Mouse (Mus musculus) right cerebral cortex, postnatal 10 days (tissue): ENCODE data around the gene Trp53.

ENCODE experiments used
- DNase-seq, 2 experiments: peaks; one replicate each; pipeline ENCODE4 v3.0.0; 2021; ENCODE audit warnings: low spot score in 2 of 2

The Trp53 gene

DNA sequence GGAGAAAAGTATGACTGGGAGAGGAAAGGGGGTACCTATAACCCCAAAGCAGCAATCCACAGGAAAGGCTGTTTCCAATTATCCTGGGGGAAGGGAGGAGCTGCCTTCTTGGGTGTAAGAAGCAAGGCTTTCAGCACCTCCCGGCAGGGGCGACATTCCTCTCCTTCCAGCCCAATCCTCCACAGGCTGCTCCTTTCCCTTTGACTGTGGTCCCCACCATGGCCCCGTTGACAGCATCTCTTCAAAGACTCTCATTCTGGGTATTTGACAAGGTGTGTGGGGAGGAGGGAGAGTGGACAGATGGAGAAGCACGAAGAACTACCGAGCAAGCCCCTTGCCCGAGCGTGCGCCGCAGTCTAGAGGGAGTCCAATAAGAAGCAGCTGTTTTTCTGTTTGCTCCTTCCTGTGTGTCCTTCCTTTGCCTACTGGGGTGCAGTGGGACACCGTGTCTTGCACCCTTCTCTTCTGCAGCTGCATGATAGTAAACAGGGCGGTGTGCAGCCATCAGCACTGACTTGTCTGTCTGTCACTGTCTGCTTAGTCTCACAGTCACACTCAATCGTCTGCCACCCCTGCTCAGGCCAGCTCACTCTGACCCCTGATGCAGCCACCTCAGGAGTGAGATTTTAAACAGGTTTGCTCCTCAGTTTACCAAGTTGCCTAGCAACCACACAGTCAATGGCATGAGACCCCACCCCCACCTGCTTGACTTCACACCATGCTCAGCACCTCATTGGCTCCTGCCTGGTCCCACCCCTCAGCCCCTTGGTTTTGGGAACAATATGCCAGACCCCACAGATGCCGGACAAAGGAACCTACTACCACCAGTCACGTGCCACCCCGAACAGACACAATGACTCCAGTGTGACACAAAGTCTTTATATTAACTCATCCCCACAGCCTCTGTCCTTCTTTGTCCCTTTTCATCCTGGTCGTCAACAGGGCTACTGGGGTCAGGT lies 19.0 kb upstream of the Trp53 start:
- no peak for DNase-seq

- no peak for DNase-seq
Observed at GRCm38 (mm10) chr11:69563373-69563772, 16.8 kb upstream of the Trp53 start.

- DNase-seq = no peak
Observed at GRCm38 (mm10) chr11:69564391-69564790, 15.8 kb upstream of the Trp53 start.

- DNase-seq = no peak
Observed at GRCm38 (mm10) chr11:69565131-69565530, 15.0 kb upstream of the Trp53 start.

DNA sequence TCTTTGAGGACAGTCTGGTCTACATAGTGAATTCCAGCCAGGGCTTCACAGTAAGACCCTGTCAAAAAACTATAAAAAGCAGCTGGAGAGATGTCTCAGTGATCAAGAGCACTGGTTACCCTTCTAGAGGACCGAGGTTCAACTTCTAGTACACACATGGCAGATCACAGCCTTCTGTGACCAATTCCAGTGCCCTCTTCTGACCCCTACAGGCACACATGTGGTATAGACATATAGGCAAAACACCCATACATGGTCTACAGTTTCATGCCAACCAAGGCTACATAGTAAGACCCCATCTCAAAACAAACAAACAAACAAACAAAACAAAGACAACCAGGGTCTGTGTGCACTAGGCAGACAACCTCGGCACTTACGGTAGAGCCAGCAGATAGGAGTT lies 4.9 kb upstream of the Trp53 start:
- DNase-seq = no peak

GRCm38 (mm10) chr11:69576307-69576706 lies 3.9 kb upstream of the Trp53 start:
- DNase-seq = no peak

- DNase-seq = no peak
Observed at GRCm38 (mm10) chr11:69578301-69578700, 1.9 kb upstream of the Trp53 start.

GRCm38 (mm10) chr11:69579128-69580017 lies 786 bp upstream of the Trp53 start:
- DNase-seq = peak; percentile 98

DNA sequence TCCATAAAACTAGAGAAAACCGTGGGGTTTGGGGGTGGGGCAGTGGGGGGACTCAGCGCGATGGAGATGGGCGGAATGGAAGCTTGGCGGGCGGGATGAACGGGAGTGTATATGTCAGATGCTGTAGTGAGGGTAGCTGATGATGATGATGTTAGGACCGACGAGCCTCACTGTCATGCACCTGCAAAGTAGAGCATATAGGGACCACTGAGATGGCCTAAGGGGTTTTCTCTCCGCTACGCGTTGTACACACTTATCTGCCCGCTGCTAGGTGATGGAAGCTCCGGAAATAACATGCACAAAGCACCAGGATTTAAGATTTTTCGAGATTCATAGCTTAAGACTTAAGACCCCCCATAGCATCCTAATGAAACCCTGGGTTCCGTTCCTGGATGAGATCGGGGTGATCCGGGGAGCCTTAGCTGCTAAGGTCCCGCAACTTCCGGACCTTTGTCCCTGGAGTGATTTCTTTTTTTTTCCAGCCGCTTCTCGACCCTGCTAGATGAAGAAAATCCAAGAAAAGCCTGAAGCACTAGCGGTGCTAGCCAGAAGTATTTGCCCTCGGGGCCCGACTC lies 500 bp downstream of the Trp53 start:
- no peak for DNase-seq

- DNase-seq = peak; percentile 94
Observed at GRCm38 (mm10) chr11:69581147-69581688, 1.1 kb downstream of the Trp53 start.

GRCm38 (mm10) chr11:69581814-69582213 lies 1.7 kb downstream of the Trp53 start:
- DNase-seq = no peak

- DNase-seq = no peak
Observed at GRCm38 (mm10) chr11:69582230-69582805, 2.2 kb downstream of the Trp53 start.

DNA sequence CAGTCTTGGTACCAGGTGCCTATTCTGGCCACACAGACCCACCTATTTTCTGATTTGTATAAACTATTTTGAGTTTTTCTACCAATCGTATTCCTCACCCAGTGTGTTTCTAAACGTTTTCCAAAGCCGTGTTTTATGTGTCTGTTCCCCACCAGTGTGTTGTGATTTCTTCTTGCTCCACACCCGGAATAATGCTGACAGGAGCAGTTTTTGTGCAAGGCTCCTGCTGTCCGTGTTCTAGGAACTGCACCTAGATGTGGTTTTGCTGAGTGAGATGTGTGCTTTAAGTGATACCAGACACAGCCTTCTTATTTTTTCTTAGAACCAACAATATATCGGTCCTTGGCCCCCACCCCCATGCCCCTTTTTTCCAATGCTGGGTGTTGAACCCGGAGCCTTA lies 3.8 kb downstream of the Trp53 start:
- no peak for DNase-seq

GRCm38 (mm10) chr11:69584937-69585336 lies 4.8 kb downstream of the Trp53 start:
- no peak for DNase-seq

DNA sequence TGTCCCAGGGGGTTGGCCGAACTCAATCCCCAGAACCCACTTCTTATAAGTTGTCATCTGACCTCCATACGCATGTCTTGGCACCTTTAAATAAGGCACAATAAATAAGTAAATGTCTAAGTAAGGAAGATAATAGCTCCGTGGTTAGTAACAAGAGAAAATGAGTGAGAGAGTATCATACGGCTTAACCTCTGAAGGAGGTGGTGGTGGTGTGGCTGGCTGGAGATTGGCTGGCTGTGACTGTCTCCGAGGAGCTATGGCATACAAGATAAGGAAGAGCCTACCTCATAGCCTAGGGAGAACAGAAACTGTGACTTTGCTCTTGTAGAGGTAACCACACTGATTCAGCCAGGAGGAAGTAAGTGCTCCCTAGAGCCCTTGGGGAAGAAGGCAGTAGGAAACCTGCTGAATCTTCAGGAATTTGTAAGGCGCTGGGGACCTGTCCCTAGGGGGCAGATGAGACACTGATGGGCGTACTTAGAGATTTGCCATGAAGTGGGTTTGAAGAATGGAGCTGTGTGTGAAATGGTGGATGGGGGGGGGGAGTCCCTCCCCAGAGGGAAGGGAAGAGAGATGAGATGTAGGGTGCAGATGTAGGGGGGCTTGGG lies 5.7 kb downstream of the Trp53 start:
- no peak for DNase-seq

DNA sequence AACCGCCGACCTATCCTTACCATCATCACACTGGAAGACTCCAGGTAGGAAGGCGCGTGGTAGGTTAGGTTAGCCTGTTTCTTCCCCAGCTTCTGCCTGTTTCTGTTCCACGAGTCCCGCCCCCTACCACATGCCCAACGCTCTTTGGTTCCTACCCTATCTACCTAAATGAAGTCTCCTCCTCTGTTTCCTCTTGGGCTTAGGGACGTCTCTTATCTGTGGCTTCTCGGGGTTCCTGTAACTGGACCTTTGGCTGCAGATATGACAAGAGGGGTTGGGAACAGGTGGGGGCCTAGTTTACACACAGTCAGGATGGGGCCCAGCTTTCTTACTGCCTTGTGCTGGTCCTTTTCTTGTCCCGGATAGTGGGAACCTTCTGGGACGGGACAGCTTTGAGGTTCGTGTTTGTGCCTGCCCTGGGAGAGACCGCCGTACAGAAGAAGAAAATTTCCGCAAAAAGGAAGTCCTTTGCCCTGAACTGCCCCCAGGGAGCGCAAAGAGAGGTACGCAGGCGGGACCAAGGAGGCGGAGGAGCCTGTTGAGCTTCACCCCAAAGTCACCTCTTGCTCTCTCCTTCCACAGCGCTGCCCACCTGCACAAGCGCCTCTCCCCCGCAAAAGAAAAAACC lies 9.2 kb downstream of the Trp53 start:
- no peak for DNase-seq

DNA sequence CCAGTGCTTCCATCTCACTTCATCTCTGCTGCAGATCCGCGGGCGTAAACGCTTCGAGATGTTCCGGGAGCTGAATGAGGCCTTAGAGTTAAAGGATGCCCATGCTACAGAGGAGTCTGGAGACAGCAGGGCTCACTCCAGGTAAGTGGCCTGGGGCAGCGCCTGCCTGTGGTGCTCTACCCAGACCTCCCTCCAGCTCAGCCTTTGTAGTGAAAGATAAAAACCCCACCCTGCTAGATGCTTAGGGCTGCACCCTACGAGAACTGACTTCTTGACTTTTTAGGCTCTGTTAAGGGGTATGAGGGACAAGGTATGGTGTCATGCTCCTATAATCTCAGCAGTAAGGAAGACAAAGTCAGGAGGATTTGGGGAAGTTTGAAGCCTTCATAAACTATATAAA lies 10.5 kb downstream of the Trp53 start:
- no peak for DNase-seq

DNA sequence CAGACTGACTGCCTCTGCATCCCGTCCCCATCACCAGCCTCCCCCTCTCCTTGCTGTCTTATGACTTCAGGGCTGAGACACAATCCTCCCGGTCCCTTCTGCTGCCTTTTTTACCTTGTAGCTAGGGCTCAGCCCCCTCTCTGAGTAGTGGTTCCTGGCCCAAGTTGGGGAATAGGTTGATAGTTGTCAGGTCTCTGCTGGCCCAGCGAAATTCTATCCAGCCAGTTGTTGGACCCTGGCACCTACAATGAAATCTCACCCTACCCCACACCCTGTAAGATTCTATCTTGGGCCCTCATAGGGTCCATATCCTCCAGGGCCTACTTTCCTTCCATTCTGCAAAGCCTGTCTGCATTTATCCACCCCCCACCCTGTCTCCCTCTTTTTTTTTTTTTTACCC lies 11.3 kb downstream of the Trp53 start:
- no peak for DNase-seq

DNA sequence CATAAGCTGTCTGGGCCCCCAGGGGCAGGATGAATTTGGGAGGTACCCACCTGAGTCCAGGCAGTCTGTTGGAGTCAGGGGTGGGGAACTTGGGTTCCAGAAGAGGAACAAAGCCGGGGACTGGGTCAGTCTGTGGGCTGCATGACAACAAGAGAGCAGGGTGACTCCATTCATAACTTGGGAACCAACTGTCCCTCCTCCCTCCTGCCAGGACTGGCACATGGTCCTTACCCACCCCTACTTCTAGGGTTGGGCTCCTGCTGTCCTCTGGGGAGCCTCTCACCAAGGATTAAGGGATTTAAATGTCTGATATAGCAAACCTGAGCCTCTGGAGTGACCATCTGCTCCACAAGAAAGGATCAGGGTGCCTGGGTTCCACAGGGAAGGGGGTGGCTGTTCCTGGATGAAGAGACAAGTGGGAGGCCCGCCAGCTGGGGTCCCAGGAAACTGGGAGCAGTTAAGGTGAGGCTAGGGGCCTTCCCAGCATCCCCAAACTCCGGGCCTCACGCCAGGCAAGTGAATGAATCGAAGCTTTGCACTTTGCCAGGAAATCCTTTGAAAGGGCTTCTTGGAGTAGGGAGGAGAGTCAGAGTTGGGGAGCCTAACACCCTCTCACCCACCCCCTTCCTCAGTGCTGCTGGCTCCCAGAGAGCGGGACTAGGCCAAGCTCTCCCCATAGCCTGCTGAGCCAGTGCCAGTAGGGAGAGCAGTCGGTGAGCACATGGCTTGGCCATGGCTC lies 11.9 kb downstream of the Trp53 start:
- DNase-seq = peak; percentile 91 to 92

- DNase-seq = no peak
Observed at GRCm38 (mm10) chr11:69592799-69593198, 12.6 kb downstream of the Trp53 start.
